Mouse (Mus musculus) heart, adult 18-20 months (tissue): ENCODE data around the gene Thap12. TPM values are rescaled to one million over a fixed set of nuclear protein-coding genes. Genes with fewer than 3 reads are reported as not detected.

Experiments used
- DNase-seq, 2 experiments: peaks; one replicate each; pipeline ENCODE4 v3.0.0; 2021 to 2022; ENCODE audit warnings: mixed read lengths in 1 of 2
- total RNA-seq, 2 experiments: library from RNA; stranded (reverse); gene quantifications; 2 replicates each; pipeline ENCODE4 v1.2.3; 2021

Thap12 gene
- total RNA-seq, 2 experiments from 2014 or later: 77.9 to 83.9 TPM

DNA sequence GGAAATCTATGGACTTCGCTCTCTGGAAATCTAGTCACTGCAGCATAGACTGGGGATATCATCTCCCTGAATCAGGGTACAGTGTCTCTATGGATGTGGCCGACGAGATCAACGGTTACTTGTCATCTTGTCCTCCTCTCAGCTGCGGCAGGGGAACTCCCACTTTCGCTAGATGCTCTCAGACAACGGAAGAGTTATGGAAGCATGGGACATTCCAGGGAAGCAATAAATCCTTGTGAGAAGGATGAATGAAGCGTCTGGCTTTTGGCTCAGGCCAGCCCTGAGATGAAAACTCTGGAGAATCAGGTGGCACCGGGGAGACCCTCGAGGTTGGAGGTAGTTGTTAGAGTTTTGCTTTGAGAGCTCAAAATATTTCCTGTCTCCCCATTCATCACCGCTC is 53.1 kb downstream of the Thap12 start:
- no peak for DNase-seq

DNA sequence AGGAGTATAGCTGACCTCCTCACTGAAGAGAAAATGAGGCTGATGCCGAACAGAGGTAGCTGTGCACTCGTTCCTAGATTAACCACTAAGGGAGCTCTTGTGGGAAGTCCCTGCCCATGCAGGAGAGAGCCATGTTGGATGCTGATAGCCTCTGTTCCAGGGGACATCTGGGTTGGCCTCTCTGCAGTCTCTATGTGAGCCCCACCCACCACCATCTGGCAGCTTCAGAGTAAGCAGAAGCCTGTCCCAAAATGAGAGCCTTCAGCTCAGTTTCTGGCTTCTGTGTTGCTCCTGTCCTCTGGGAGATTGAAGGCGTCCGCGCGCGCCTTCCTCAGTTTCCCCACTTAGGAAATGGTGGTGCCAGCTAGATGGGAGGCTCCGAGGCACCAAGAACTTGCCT is 53.7 kb downstream of the Thap12 start:
- DNase-seq: peak; percentile 45 to 51

DNA sequence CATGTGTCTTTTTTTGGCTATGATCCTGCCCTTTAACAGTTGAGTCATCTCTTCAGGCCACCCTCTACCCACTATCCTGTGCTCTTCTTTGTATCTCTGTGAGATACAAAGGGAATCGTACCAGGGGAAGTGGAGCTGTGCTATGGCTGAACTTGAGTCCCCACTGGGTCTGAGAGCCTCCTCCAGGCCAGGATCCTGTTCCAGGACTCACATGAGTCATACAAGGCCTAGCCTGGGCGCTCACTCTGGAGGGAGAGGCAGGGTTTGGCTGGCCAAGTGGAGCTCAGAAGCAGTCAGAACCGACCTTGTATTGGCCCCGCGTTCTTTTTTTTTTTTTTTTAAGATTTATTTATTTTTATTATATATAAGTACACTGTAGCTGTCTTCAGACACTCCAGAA is 57.2 kb downstream of the Thap12 start:
- DNase-seq: peak in 1 of 2 experiments; percentile 51

DNA sequence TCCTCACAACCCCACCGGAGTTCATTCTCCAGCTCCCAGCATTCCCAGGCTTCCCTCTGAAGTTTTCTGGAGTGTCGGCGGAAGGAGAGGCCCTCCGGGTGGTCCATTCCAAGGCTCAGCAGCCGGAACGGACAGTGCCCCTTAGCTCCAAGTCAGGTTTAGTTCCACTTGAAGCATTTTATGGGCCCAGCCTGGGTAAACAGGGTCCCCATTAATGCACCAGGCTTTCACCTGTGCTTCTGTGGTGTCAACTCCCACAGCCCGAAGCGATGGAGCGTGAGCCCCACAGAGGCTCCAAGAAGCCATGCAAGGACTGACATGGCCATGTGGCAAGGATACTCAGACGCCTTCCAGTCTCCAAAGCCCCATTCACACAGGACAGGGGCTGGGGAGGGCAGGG is 61.0 kb downstream of the Thap12 start:
- no peak for DNase-seq

DNA sequence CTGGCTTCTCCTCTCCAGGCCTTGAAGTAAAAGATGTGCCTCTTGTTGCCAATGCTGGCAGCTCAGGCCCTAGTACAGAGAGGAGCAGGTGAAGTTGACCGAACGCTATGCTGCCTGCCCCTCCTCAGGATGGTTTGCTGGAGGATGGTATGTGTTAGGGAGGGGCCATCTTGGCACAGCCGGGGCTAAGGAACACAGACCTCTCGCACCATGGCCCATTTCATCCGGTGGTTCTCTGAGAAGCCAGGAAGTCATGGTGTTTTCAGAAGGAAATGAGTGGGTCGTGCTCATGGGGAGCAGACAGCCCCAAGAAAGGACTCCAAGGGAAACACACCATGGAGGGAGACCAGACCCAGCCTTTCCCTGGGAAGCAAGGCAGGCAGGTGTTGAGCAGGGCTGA is 64.4 kb downstream of the Thap12 start:
- DNase-seq: peak in 1 of 2 experiments; percentile 35

Other genes starting within 250 kb of the Thap12 start
- gene Lrrc32, start 213.8 kb upstream of the Thap12 start, total RNA-seq: 1 to 10 TPM; 7.5 to 8.0 TPM
- 10 to 100 TPM; 16.7 to 23.8 TPM for gene Emsy, start 46.3 kb upstream of the Thap12 start, total RNA-seq
- 1 to 10 TPM; 5.2 to 5.8 TPM for gene Wnt11, start 132.0 kb downstream of the Thap12 start, total RNA-seq